Mouse (Mus musculus) A20 (cell line): ENCODE data around the gene Sh3rf3.
"Not testable (repeated sequence)": the region's sequence is repeated elsewhere in the genome, so short reads cannot be mapped to it uniquely, and the experiment has no call there.

ENCODE experiments used
- DNase-seq: peaks from one replicate; pipeline ENCODE4 v3.0.0-alpha.2; 2011; ENCODE audit warnings: low read depth, low spot score

Gene Sh3rf3

DNA sequence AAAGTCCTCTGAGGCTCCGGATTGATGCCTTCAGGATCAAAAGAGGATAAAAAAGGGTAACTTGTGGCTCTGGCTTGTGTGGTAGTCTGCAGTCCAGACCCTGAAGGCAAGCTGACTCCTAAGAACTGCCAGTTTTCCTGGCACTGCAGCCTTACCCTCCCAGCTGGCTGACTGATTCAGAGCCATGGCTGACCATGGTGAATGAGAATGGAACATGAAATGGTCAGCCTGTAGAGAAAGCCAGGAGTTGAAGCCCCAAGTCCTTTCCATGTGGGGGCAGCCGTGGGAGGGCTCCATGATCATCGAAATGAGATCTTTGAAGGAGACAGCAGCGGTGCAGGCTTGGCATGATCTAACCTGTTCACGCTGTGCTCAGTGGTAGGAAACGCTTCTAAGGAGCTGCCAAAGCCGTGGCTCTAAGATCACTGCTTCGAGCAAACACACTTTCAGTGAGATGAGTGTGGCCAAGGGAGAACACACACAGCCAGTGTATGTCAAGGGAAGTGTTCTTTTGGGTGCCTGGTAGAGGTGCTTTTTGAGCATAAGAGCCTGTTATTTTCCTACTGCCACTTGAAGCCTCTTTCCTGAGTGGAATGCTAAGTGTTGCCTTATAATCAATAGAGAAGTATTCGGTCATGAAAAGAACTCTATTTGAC lies 168.6 kb downstream of the Sh3rf3 start:
- DNase-seq: no peak

DNA sequence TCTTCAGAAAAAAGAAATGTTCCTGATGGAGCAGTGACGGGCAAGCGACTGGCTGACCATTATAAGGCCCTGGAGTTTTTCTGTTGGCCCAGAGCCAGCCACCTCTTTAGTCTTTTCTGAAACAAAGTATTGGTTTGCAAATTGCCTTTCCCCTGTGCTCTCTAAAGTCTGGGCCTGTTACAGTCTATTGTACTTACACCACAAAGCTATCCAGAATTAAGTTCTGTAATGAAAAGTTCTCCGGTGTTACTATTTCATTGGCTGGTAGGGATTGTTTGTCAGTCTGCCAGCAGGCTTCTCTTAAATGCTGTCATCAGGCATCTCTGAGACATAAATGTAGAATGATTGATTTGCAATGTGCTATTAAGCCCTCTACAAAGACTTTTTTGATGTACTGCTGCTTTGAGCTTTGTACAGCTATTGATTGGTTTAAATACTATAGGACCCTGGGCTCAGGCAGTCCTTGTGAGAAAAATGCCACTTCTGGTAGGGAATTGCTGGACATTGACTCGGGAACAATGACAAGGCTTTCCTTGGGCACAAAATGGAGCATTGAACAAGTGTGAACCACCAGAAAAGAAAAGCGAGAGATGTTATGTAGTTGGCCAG lies 169.5 kb downstream of the Sh3rf3 start:
- DNase-seq: no peak

DNA sequence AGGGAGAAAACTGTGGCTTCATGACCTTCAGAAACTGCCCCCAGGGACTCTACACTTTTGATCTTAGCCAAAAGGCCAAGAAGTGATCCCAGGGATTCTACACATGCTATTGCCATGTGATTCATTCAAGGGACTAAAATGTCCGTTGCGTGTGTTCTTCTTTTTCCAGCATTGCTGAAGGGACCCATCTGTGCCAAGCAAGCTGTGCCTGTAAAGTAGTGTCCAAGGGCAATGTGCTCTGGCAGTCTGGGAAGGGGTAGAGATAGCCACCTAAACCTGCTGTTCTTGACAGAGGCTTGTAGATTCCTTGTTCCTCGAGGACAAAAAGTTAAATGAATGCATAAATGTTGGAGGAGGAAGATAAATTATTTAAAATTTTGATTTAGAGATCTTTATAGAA lies 178.5 kb downstream of the Sh3rf3 start:
- DNase-seq: no peak

DNA sequence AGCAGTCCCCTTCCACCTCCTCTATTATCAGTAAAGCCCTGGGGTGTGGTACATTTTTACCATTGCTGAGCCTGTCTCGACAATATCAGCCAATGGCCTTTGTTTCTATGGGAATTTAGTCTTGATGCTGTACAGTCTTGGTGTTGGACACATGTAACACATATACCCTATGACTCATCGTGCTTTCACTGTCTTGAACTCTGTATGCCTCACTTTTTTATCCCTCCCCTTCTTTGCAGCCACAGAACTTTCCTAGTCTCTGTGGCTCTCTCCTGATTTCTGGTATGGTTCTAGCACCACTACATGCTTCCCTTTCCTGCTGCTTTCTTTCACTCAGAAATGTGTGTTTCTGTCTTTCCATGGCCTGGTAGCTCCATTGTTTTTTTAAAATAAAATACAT lies 181.6 kb downstream of the Sh3rf3 start:
- DNase-seq: no peak

DNA sequence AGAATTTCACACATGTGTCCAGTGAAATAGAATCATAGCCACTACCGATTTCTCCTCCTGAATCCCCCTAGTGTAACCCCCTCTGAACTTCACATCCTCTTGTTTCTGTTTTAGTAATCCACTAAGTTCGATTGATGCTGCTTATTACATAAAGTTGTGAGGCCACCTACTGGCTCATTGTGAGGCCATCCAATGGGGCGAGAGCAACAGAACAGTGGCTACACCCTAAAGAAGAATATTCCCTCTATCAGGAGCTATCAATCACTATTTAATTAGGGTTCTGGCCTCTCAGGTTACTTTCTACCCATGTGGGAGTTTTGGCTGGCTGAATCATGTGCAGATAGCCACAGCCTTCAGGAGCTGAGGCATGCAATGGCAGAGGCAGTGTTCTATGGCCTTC lies 182.0 kb downstream of the Sh3rf3 start:
- no peak for DNase-seq

DNA sequence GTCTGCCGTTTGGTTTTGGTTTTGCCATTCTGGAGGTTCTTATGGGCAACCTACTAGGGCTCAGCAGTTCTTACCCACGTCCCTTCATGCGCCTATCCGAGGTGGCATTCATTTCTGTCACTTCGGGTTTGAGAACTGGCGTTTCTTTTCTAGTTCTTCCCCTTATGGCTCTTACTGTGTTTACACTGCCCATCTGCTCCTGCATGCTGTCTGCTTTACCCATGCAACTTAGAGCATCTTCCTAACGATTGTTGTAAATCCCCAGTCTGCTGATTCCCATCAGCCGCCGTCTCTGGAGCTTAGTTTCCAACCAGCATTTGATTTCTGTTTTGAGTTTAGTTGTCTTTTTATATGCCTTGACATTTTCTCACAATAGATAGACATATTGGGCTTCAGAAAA lies 189.2 kb downstream of the Sh3rf3 start:
- DNase-seq: no peak

DNA sequence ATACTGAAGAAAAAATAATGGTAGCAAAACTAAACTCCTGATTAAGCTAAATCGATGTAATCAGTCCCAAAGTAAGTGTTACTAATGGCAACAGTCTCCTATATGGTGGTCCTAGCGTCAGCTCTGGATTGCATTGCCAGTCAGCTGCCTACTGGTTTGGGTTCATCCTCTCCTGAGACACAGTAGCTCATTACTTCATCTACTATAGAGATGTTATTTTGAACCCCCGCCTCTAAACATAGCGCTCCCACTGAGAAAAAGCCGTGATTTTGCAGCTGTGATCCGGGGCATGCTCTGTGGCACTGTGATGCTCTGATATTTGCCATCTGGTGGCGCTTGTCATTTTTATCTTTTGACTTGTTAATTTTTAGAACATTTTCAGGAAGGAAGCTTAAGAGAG lies 198.3 kb downstream of the Sh3rf3 start:
- DNase-seq: no peak

DNA sequence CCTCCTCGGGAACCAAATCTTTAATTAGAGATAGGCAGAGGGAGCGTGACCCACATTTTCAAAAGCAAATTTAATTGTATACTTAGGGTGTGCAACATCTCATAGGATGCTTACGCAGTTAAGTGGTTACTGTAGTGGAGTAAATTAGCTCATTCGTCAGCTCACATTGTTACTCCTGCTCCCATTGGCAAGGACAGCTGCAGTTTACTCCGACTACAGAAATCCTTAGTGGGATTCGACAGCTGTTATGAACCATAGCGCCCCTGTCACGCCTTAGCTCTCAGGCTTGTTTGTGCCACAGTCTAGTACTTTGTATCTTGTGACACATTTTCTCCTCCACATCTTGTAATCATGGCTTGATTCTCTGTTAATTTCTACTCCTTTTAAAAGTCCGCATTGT lies 200.5 kb downstream of the Sh3rf3 start:
- DNase-seq: no peak

DNA sequence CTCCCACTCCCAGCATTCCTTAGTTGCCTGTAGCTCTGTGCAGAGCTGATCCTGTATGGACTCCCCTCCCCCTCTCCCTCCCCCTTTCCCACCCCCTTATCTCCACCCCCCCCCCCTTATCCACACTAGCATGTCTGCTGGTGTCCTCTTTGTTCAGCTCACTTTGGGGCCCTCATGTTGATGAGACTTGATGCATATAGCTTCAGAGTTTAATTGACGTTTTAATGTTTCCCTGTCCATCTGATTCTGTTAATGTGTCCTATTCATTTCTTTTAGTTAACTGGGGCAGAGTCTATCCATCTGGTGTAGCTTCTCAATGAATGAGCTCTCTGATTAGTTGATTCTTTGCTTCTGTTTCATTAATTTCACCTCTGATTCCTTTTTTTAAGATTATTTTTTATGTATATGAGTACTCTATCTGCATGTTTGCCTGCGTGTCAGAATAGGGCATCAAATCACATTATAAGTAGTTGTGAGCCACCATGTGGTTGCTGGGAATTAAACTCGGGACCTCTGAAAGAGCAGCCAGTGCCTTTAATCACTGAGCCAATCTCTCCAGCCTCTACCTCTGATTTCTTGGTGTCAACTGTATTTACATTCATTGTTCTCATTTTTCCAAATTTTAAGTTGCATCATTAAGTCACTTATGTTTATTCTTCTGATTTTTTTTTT lies 206.3 kb downstream of the Sh3rf3 start:
- no peak for DNase-seq

DNA sequence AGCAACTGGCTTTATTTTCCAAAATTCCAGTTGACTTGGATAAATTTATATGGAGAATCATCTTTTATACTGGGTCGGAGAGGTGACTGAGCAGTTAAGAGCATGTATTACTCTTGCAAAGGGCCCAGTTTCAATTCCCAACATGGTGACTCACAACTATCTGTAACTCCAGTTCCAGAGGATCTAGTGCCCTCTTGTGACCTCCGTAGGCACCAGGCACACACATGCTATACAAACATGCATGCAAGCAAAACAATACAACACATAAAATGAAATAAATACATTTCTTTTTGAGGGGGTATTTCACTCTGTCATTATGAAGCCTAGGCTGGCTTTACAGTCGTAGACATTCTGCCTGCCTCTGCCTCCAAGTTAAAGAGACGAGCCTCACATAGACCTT lies 237.3 kb downstream of the Sh3rf3 start:
- peak; percentile 21 for DNase-seq

DNA sequence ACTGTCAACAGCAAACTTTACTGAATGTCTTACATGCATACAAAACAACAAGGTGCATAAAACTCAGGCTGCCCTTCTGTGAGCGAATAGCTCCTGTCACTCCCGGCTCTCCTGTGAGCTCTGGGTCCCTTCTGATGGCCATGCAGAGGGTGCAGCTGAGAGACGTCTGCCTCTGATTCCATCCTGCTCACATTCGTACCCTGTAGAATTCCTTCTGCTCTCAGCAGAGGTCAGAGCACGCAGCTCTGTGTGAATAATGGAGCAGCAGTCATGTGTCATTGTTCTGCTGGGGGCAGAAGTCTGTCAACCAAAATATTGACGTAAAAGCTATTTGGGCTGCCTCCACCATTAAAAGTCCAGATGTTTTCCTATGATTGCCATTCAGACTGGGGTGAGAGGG lies 243.1 kb downstream of the Sh3rf3 start:
- no peak for DNase-seq

DNA sequence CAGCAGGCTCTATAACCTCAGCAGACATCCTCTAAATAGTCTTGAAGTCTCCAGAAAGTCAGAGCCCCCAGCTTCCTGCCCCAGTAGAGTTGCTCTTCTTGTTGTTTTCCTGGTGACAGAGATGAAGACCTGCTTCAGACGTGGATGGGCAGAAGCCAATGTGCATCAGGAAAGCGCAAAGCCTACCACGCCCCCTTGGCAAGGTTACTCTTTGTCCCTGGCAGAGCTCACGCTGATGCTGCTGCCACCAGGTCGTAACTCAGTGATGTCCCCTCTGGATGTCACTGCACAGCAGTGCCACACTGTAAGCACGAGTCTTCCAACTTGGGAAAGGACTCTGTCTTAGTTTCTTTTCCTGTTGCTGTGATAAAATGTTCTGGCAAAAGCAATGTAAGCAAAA lies 253.6 kb downstream of the Sh3rf3 start:
- DNase-seq: no peak

DNA sequence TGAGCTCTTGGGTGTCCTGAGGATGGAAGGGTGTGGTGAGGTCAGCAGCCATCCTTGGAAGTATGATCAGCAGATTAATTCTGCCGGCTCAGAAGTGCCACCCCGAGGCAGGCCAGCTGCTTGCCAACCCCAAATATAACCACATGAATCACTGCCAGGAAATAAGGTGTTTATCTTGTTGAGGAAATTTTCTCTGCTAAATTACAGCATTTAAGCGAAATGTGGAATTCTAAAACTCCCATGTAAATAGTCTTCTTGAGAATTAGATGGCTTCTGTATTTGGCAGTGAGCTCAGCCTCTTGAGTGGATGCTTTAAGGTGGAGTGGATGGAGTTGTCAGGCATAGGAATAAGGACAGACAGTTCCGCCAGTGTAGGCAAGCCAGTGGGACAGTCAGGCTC lies 259.7 kb downstream of the Sh3rf3 start:
- DNase-seq: no peak

DNA sequence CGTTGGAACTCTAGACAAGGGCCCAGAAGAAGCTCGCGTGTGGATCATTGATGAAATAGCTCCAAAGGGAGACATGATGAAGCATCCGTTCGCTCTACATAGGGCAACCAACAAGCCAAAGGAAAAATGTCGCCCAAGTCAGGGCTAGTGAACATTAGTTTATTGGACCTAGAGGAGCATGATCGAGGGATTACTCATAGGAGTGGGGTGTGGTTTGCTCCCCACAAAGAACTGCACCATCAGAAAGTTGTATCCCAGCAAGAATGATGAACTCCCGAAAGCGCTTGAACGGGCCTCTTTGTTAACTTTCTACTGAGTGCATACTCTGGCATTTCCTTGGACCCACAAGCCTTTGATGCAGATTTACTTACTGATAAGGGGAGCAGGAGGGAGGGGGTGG lies 263.5 kb downstream of the Sh3rf3 start:
- no peak for DNase-seq

DNA sequence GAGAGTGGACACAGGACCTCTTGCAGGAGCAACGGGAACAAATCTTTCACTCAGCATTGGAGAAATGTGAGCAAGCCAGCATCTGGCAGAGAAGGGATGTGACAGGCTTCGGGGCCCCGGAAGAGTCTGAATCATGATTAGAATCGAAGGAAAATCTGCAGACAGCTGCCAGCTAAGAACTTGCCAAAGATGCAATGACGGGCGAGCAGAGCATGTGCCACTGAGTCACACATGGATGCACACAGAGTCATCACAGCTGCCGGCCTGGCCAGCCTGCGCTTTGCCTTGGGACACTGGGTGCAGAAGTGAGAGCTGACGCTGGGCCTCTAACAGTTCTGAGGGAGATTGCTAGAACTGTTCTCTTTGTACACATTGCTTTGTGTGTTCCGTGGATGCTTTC lies 264.8 kb downstream of the Sh3rf3 start:
- peak; percentile 73 for DNase-seq

DNA sequence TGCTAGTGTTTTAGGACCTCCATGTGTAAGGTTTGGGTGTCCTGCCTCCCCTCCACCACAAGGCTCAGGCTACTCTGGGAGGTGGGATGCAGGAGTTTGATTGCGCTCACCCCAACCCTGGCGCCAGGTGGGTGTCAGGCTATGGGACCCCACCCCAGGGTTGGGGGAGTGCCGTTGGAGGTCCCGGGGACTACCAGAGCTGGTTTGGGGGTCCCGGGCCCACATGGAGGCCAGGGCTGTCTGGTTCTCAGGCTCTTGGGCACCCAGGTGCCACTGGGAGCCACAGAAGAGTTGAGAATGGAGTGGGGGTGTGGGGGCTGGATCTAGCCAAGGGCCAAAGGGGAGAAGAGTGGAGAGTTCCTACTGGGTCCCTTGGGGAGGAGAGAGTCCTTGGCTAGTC lies 272.4 kb downstream of the Sh3rf3 start:
- no peak for DNase-seq

DNA sequence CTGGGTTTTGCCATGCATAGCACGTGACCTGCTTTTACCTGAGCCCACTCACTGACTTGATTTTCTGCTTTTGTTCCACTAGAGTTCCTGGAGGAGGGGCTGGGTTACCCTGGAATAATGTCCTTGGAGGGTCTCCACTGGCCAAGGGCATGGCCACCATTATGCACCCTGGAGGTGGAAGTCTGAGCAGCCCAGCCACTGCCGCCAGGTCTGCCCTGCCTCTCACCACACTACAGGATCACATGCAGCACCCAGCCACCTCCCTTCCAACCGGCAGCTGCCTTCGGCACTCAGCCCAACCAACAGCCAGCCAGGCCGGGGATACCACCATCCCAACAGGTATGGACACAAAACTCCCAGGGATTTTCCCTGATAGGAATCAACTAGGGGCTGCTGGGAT lies 273.4 kb downstream of the Sh3rf3 start:
- no peak for DNase-seq

DNA sequence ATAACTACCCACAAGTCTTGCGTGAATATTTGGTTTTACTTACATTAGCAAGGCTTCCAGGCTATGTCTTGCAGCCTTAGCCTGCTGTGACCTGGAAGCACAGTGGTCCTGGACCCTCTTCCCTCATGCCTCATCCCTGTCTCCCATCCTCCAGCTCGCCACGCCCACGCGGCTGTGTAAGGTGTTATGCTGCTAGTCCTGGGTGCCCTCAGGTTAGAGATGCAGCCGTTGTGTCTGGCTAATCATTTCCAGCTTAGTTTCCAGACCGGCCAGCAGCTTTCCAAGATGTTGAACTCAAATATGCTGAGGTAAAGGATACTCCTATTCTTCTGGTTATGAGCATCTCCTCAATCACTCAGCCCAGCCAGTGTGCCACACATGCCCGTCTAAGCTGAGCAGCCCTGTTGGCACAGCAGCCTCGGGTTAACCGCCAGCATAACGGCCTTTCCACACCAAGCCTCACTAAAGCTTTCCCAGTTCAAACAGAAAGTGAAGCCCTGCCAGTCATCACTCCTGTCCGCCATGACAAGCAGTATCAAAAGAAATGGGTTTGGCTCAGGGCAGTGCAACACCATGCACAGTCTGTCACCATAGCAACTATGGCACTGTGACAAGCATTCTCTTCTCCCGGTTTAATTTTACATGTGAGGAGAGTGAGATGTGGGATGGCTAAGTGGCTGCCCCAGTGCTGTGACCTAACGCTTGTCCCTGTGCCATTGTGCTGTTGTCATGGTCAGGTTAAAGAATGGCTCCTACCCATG lies 276.9 kb downstream of the Sh3rf3 start:
- DNase-seq: no peak

DNA sequence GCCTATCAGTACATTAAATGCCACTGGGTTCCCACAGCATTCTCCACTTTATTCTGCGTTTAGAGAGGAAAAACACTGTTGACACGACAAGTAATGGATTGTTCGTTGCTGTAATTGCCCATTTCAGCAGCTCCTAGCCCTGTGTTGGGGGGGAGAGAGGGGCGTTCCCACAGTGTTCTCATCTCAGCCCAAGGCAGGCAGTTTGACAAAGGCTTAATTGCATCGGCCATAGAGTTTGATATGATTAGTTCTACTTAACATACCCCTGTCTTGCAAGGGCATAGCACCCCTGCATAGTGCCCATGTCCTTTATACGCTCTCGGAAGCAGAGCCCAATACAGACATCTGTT lies 277.4 kb downstream of the Sh3rf3 start:
- DNase-seq: no peak

DNA sequence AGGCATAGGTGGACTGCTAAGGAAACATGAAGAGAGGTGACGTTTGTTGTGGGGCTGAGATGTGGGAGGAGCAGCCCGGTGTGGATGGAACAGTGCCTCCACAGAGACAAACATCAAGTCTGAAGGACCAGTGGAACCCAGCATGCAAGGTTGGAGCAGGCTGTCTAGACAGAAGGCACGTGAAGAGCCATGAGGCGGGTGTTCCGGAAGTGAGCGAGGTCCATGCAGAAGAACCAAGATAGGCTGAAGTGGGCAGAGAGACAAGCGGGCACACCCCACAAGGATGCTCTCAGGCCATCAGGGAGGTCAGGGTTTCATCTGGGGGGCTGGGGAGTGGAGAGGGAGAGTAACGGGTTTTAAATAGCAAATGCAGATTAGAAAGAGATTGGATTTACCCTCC lies 278.4 kb downstream of the Sh3rf3 start:
- no peak for DNase-seq

DNA sequence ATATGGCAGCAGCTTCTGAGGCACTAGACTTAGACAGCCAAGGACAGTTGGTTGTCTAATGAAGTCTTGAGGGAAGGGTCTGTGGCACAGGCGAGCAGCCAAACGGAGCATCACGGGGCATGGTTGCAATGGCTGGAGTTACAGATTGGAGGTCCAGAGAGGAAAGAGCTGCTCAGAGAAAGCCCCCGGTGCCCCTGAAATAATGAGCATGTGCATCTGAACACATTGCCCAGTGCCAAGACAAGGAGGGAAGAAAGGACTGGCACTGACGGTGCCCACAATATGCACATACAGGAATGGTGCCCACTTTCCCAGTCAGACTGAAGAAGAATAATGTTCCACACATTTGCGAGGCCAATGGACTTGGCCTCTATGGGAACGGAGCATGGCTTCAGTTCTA lies 278.8 kb downstream of the Sh3rf3 start:
- DNase-seq: no peak

DNA sequence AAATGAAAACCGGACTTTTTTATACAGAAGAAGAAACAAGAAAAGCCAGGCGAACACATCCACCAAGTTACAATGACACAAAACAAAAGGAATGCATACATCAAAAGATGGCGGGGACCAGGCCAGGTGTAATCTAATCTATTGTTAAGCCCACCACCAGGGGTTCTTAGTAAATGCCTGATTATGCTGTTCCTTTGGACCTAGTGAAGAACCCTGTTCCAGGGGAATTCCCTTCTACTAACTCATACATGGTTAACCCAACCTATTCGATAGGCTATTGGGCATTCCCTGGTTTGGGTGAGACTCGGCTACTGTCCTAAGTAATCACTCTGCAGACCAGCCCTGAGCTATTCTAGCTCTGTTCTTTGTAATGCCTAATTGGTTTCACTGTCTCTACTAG lies 289.9 kb downstream of the Sh3rf3 start:
- DNase-seq: not testable (repeated sequence)

DNA sequence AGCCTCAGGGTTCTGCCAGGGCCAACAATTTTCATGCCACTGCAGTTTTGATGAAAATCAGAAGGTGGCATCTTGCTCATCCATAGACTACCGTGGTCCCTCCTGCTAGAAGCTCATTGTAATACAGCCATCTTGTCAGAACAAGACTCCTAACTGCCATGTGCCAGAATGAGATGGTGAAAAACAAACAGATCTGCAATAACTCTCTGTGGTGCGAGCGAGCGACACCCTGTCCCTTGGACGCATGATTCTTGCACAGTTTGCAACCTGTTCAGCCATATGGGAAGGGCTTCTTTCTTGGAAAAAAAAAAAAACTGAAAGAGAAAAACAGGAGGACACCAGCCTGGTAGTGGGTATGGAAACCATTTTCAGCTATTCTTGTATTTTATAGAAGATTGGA lies 291.5 kb downstream of the Sh3rf3 start:
- DNase-seq: no peak
